Mouse (Mus musculus): ENCODE results near the gene Utf1. TPM values are rescaled to one million over a fixed set of nuclear protein-coding genes. Genes with fewer than 3 reads are reported as not detected.

Utf1 gene
- total and polyA plus RNA-seq, 3 experiments = not detected

DNA sequence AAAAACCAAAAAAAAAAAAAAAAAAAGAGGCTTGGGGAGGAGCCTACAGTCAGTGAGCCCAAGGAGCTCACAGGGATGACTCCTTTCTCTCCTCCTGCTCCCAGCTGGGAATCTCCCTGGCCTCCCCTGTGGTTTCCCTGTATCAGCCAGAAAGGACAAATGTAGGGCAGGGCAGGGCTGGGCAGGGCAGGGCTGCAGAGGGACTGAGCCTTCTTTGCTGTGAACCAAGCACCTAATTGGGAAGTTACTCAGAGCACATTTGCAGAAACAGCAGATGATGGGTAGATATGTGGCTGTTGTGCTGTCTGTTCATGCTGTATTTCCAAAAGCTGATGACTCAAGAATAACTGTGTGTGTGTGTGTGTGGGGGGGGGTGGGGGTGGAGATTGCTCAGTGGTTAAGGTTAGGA lies 29.3 kb downstream of the Utf1 start:
- Histone ChIP-seq H3K36me3 (replicated peaks in 1 of 2; ENCODE audit: control insufficient read depth in 1 of 2, insufficient read depth in 1 of 2, low read length in 1 of 2) (peaks cover 0 to 3% of the 10 kb centered on the region in 2 experiments), H3K79me2 (replicated peaks; ENCODE audit: control insufficient read depth, extremely low read depth, insufficient read depth, poor library complexity, severe bottlenecking) (no peaks in the 10 kb centered on the region), H3K4me1 (ENCODE audit: control insufficient read depth in 1 of 2, insufficient read depth in 2 of 2) (peaks cover 45 to 85% of the 10 kb centered on the region in 2 experiments), H3K27me3 (replicated peaks) (no peaks in the 10 kb centered on the region), H3K4me2 (ENCODE audit: insufficient read depth, low read depth, poor library complexity, severe bottlenecking) (no peak overlapping the region), H3K4me3 (replicated peaks in 1 of 3; ENCODE audit: low read depth in 2 of 3, low read length in 2 of 3, poor library complexity in 1 of 3) (no peak overlapping the region), H3K9me3 (replicated peaks; ENCODE audit: low read length) (no peaks in the 10 kb centered on the region), H3K9ac (ENCODE audit: insufficient read depth, low read depth) (no peak overlapping the region), H3K27ac (ENCODE audit: insufficient read depth, low read depth) (peak overlapping the region; percentile 72)
- TF ChIP-seq ZNF384 (IDR thresholded peaks at IDR 0.05; ENCODE audit: low read depth, low read length) (peak; percentile 66; the same call in 1 of the 2 replicates), UBTF (IDR thresholded peaks at IDR 0.05; ENCODE audit: low read depth, low read length) (no peak), IRF4 (IDR thresholded peaks at IDR 0.05; ENCODE audit: low read depth, low read length) (0 out of 2 replicates have a peak, but pooled peaks have one; percentile 9), CHD1 (IDR thresholded peaks at IDR 0.05; ENCODE audit: low read depth, low read length) (no peak)
- DNase-seq (ENCODE audit: extremely low read depth) = peak; percentile 29
- in situ Hi-C loops (cut with MboI; ENCODE audit: low pct_ligation_motif_present, low pct_unique_long_range_greater_than_20kb, low sequenced_read_pairs) = no loop called here
- dilution Hi-C loops (cut with MboI; ENCODE audit: extremely low pct_ligation_motif_present, extremely low pct_unique_long_range_greater_than_20kb, low sequenced_read_pairs) = no loop called here

GRCm38 (mm10) chr7:139974307-139974706 lies 30.7 kb downstream of the Utf1 start:
- H3K36me3 ChIP-seq (replicated peaks in 1 of 2; ENCODE audit: control insufficient read depth in 1 of 2, insufficient read depth in 1 of 2, low read length in 1 of 2) = peaks cover 10 to 16% of the 10 kb centered on the region in 2 experiments
- peak overlapping the region; percentile 91 for H3K27ac ChIP-seq (ENCODE audit: insufficient read depth, low read depth)
- dilution Hi-C loops (cut with MboI; ENCODE audit: extremely low pct_ligation_motif_present, extremely low pct_unique_long_range_greater_than_20kb, low sequenced_read_pairs) = no loop called here
- H3K4me3 ChIP-seq (replicated peaks in 1 of 3; ENCODE audit: low read depth in 2 of 3, low read length in 2 of 3, poor library complexity in 1 of 3) = peak overlapping the region in 1 of 3 experiments; percentile 29
- peaks cover 45 to 83% of the 10 kb centered on the region in 2 experiments for H3K4me1 ChIP-seq (ENCODE audit: control insufficient read depth in 1 of 2, insufficient read depth in 2 of 2)
- H3K27me3 ChIP-seq (replicated peaks) = no peaks in the 10 kb centered on the region
- in situ Hi-C loops (cut with MboI; ENCODE audit: low pct_ligation_motif_present, low pct_unique_long_range_greater_than_20kb, low sequenced_read_pairs) = no loop called here
- TF ChIP-seq MEF2A (IDR thresholded peaks at IDR 0.05; ENCODE audit: borderline replicate concordance, low read depth, low read length) (peak; percentile 37; the same call in 1 of the 2 replicates), SIN3A (IDR thresholded peaks at IDR 0.05; ENCODE audit: low read length) (no peak), EP300 (IDR thresholded peaks at IDR 0.05; ENCODE audit: low read length) (peak; percentile 89), CHD1 (IDR thresholded peaks at IDR 0.05; ENCODE audit: low read depth, low read length) (no peak), USF1 (IDR thresholded peaks at IDR 0.05; ENCODE audit: low read depth, low read length) (no peak), TCF12 (IDR thresholded peaks at IDR 0.05; ENCODE audit: low read depth, low read length) (peak; percentile 52), CHD2 (IDR thresholded peaks at IDR 0.05; ENCODE audit: low read length) (peak; percentile 54; the same call in 1 of the 2 replicates), CTCF (conservative IDR thresholded peaks at IDR 0.05 in 1 of 2, IDR thresholded peaks at IDR 0.05 in 1 of 2; ENCODE audit: low read depth in 2 of 2, low read length in 2 of 2) (0 out of 4 replicates have a peak, but pooled peaks of 1 of the 2 experiments have one; percentile 4), GABPA (IDR thresholded peaks at IDR 0.05; ENCODE audit: insufficient replicate concordance, low read depth, low read length) (no peak), ZNF384 (IDR thresholded peaks at IDR 0.05; ENCODE audit: low read depth, low read length) (no peak; the same call in 1 of the 2 replicates), MAFK (IDR thresholded peaks at IDR 0.05; ENCODE audit: insufficient replicate concordance, low read length) (no peak), JUND (conservative IDR thresholded peaks at IDR 0.05; ENCODE audit: low read depth, low read length) (no peak), MXI1 (IDR thresholded peaks at IDR 0.05; ENCODE audit: low read depth, low read length) (no peak), BHLHE40 (IDR thresholded peaks at IDR 0.05; ENCODE audit: low read depth, low read length) (peak; percentile 34; the same call in 1 of the 2 replicates), TBP (conservative IDR thresholded peaks at IDR 0.05; ENCODE audit: low read depth, low read length) (peak; percentile 54; the same call in 1 of the 2 replicates), ELF1 (IDR thresholded peaks at IDR 0.05; ENCODE audit: low read depth, low read length) (0 out of 2 replicates have a peak, but pooled peaks have one; percentile 8), HCFC1 (IDR thresholded peaks at IDR 0.05; ENCODE audit: low read depth, low read length) (no peak), POLR2A (IDR thresholded peaks at IDR 0.05; ENCODE audit: low read depth, low read length) (no peak), USF2 (conservative IDR thresholded peaks at IDR 0.05; ENCODE audit: low read depth, low read length) (no peak), RCOR1 (conservative IDR thresholded peaks at IDR 0.05; ENCODE audit: low read depth, low read length) (no peak), KAT2A (IDR thresholded peaks at IDR 0.05; ENCODE audit: insufficient replicate concordance, low read length) (no peak), POLR2AphosphoS2 (IDR thresholded peaks at IDR 0.05; ENCODE audit: low read depth, low read length) (no peak), ZKSCAN1 (IDR thresholded peaks at IDR 0.05; ENCODE audit: borderline replicate concordance, low read depth, low read length) (no peak), ZMIZ1 (IDR thresholded peaks at IDR 0.05; ENCODE audit: low read depth, low read length) (no peak), ZC3H11A (IDR thresholded peaks at IDR 0.05; ENCODE audit: low read depth, low read length) (no peak), E2F4 (IDR thresholded peaks at IDR 0.05; ENCODE audit: insufficient replicate concordance, low read depth, low read length) (no peak), PAX5 (IDR thresholded peaks at IDR 0.05; ENCODE audit: low read length) (no peak), UBTF (IDR thresholded peaks at IDR 0.05; ENCODE audit: low read depth, low read length) (0 out of 2 replicates have a peak, but pooled peaks have one; percentile 66), IRF4 (IDR thresholded peaks at IDR 0.05; ENCODE audit: low read depth, low read length) (peak; percentile 76)
- no peak overlapping the region; the same call in 1 of the 2 replicates for H3K4me2 ChIP-seq (ENCODE audit: insufficient read depth, low read depth, poor library complexity, severe bottlenecking)
- peak overlapping the region; percentile 27; the same call in 1 of the 2 replicates for H3K9ac ChIP-seq (ENCODE audit: insufficient read depth, low read depth)
- peak; percentile 78 for DNase-seq (ENCODE audit: extremely low read depth)
- H3K9me3 ChIP-seq (replicated peaks; ENCODE audit: low read length) = no peaks in the 10 kb centered on the region
- no peaks in the 10 kb centered on the region for H3K79me2 ChIP-seq (replicated peaks; ENCODE audit: control insufficient read depth, extremely low read depth, insufficient read depth, poor library complexity, severe bottlenecking)
